Mouse (Mus musculus) gonadal fat pad, adult 2 months (tissue): ENCODE data around the gene Cemip. TPM values are rescaled to one million over a fixed set of nuclear protein-coding genes. Genes with fewer than 3 reads are reported as not detected.

Source experiments
- DNase-seq: peaks from one replicate; pipeline ENCODE4 v3.0.0-alpha.2; 2012; ENCODE audit warnings: low read depth
- polyA plus RNA-seq: library from polyadenylated mRNA; depleted of rRNA; stranded (reverse); fragments of >200 nt; gene quantifications from 2 replicates; pipeline ENCODE4 v1.2.3, GENCODE M21; 2012

Gene Cemip
- polyA plus RNA-seq, 1 experiment = 1.4 TPM

DNA sequence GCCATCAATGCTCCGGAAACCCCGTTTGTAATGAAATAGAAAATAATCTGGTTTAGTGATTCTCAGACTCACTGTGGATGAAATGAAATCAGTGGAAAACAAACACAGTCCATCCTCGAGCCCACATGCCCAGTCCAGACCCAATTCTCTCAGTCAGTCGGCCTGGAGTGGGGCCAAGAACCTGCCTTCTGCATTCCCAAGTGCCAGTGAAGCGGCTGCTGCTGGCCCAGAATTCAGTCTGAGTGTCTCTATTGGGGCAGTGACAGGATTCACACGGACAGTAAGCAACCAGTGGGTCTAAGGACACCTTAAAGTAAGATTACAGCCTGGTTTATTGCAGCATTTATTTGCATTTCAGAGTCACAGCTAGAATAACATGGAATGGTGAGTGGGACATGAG is 10.2 kb upstream of the Cemip start:
- DNase-seq = no peak

GRCm38 (mm10) chr7:84090793-84091192 is 4.5 kb upstream of the Cemip start:
- no peak for DNase-seq

DNA sequence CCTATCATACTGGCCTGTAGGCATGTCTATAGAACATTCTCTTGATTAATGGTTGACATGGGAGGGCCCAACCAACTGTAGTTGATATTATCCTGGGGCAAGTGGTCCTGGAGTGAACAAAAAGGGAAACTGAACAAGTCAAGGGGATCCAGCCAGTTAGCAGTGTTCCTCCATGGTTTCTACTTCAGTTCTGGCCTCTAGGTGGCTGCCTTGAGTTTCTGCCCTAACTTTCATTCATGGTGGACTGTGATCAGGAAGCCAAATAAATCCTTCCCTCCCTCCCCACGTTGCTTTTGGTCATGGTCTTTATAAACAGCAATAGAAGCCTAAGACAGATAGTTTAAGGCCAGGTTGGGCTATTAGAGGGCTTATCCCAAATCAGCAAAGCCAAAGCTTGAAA is 3.5 kb upstream of the Cemip start:
- no peak for DNase-seq

DNA sequence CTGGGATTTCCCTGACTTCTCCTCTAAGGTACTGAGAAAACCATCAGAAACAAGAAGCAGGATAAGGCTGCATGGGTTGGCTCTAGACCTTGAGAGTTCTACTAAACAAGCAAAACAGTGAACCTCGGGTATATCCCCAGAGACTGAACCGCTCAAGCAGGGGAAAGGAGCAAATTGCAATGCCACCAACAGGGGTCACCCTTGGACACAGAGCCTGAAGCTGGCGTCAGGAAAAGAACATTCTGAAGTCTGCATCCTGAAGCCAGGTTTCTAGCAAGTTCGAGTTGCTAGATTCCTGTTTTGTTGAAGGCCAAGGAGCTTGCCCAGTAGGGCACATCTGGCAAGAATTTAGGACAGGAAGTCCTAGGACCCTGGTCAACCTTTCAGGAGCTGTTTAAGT is 2.7 kb upstream of the Cemip start:
- DNase-seq = no peak

DNA sequence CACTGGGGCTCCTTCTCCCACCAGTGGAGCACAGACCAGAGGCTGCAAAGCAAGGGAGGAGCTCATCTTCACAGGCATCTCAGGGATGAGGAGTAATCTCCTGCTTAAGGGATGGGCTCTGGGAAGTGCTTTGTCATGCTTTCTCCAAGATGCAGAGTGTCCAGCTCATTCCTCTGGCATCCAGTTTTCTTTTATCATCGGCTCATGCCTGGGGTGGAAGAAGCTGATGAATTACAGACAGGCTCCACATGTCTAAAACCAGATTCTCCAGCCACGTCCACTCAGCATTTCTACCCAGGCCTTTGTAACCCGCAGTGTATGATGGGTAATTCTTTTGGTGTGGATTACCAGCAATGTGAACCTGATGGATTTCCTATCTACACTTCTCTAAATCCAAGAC is 1.9 kb upstream of the Cemip start:
- DNase-seq = no peak

DNA sequence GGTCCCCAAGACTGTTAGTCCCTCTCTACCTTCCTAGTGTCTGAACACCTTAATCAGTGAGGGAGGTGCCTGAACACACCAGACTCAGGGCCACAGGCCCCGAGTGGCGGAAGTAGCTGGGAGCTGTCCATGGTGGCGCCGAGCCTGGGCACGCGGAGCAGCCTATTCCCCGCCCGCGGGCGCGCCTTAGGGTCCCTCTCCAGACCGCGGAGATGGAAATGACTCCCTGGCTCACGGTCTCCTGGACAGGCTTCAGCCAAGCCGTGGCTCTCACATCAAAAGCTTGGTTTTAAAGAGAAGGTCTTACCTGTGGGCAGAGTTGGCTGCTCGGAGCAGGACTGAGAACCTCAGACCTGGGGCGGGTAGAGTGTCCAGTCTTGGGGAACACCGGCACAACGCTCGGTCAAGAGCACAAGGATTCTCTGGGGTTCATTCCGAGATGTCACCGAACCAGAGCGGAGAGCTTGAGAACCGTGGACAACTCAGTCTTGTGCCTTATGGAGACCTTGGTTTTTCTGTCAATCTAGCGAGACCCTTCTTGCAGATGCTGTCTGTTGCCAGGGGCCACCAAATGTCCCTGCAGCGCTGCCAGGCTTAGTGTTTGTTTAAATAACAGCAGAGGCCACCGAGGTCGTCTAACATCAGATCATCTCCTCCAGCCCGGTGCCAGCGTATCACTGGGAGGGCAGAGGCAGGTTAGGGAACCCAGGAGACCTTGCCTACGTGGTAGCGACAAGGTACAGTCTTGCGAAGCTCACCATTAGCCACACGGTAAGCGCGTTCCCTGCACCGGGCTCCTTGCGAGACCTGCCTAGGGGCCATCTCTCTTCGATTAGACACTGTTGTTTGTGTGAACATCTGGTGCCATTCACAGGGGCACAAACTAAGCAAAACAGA is 1.0 kb downstream of the Cemip start:
- DNase-seq = no peak

GRCm38 (mm10) chr7:84077257-84078013 is 8.9 kb downstream of the Cemip start:
- no peak for DNase-seq

GRCm38 (mm10) chr7:84074266-84074665 is 12.0 kb downstream of the Cemip start:
- no peak for DNase-seq

GRCm38 (mm10) chr7:84073856-84074255 is 12.4 kb downstream of the Cemip start:
- no peak for DNase-seq

- no peak for DNase-seq
These were observed 17.4 kb downstream of the Cemip start for GRCm38 (mm10) chr7:84068931-84069330.

GRCm38 (mm10) chr7:84059799-84060198 is 26.5 kb downstream of the Cemip start:
- DNase-seq = no peak

GRCm38 (mm10) chr7:84055961-84056629 is 30.2 kb downstream of the Cemip start:
- DNase-seq = no peak

GRCm38 (mm10) chr7:84053856-84054255 is 32.4 kb downstream of the Cemip start:
- no peak for DNase-seq

- DNase-seq = no peak
These were observed 34.9 kb downstream of the Cemip start for GRCm38 (mm10) chr7:84051423-84051822.

DNA sequence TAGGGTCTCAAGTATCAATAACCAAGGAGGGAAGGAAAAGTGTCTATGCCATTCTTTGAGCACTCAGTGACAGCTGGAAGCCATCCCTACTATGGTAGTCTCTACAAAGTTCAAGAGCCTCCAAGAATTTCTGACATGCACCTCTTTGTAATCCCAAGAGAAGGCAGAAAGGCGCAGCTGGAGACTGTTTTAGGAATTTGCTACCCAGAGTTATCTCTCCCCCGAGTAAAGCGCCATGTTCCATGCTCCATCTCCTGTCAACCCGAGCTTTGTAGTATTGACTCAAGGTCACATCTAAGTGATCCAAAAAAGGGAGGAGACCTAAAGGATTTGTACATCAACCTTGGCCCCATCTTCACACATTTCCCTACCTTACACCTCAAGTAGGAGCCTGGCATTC is 40.8 kb downstream of the Cemip start:
- no peak for DNase-seq

DNA sequence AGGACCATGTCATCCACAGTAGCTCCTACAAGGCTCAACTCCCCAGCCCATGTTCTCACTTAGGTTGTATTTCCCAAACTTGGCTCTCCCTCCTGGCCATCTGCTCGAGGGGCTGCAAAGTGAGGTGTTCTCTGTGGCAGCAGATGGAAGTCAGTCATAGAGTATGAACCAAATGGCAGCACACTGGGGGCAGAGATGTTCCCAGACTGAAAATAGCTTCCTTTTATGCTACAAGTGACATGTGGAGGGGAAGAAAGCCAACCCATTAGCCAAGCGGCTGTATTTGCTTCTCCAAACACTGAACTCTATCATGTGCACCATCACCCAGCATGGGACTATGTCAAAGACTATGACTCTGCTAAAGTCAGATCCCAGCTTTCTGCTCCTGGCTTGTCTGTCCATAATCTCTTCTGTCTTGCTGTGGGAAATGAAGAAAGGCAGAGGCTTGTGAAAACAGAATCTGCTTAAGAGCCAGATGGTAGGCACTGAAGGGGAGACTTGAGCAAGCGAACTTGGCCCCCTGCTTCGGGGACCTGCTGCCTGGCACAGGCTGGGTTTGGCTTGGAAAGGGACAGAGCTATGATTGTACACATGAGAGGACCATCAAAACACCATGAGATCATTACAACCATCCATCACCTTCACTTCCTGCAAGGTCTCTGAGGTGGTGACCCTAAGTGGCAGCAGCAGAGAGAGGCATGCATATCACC is 41.6 kb downstream of the Cemip start:
- no peak for DNase-seq

- no peak for DNase-seq
These were observed 43.6 kb downstream of the Cemip start for GRCm38 (mm10) chr7:84042726-84043125.

GRCm38 (mm10) chr7:84039856-84040522 is 46.3 kb downstream of the Cemip start:
- no peak for DNase-seq

GRCm38 (mm10) chr7:84038642-84039041 is 47.7 kb downstream of the Cemip start:
- no peak for DNase-seq

DNA sequence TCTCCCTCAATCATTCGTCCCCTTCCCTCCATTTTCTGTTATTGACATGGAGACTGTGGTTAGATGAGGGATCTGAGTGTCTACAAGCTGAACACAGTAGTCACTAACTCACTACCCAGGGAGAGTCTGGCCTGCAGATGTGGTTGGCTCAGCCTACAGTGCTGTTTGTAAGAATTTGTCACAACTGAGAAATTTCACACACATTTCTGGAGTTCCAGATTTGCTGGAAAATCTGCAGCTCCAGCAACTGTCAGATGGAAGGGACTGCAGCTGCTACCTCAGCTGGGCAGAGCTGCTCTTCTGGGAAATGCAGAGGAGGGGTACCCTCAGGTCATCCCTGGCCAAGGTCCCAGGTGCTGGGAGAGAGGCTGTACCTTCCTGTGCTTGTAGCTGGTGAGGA is 53.5 kb downstream of the Cemip start:
- no peak for DNase-seq

- DNase-seq = no peak
These were observed 57.1 kb downstream of the Cemip start for GRCm38 (mm10) chr7:84029120-84029771.
